Mouse (Mus musculus) heart, embryonic 14.5 days (tissue): ENCODE data around the gene Zcchc3. TPM values are rescaled to one million over a fixed set of nuclear protein-coding genes. Genes with fewer than 3 reads are reported as not detected.
A peak's percentile ranks its signal among the peaks of the same experiment; 100 is the strongest.

Experiments used
- ATAC-seq: fragments of 200-750 bp; cut with Nextera tagmentation; 2 replicates; pipeline ENCODE4 v1.8.0; 2017; ENCODE audit warnings: low read depth, moderate TSS enrichment; ENCODE audit not compliant: insufficient number of reproducible peaks, insufficient read depth, low FRiP score
- H3K27ac ChIP-seq, 2 experiments: fragments of 200-500 bp in 1 of 2; fragments of 300-500 bp in 1 of 2; sonication (generic) in 1 of 2; replicated peaks in 1 of 2; 2 replicates each; pipeline ENCODE4 v1.5.1; 2012 to 2014; ENCODE audit warnings: low read depth in 2 of 2, low read length in 2 of 2, control low read depth in 1 of 2, mild to moderate bottlenecking in 1 of 2, mixed read lengths in 1 of 2; ENCODE audit not compliant: control insufficient read depth in 1 of 2, insufficient read depth in 1 of 2
- H3K27me3 ChIP-seq: fragments of 300-500 bp; sonication (generic); 2 replicates; pipeline ENCODE4 v1.6.1; 2014; ENCODE audit warnings: mild to moderate bottlenecking, low read length, control low read depth; ENCODE audit not compliant: control insufficient read depth, insufficient read depth
- H3K36me3 ChIP-seq: fragments of 300-500 bp; sonication (generic); 2 replicates; pipeline ENCODE4 v1.6.1; 2014; ENCODE audit warnings: mild to moderate bottlenecking, control low read depth, low read length, mixed read lengths; ENCODE audit not compliant: control insufficient read depth, insufficient read depth
- H3K4me1 ChIP-seq, 2 experiments: fragments of 200-500 bp in 1 of 2; fragments of 300-500 bp in 1 of 2; sonication (generic) in 1 of 2; 2 replicates each; pipeline ENCODE4 v1.6.1; 2012 to 2014; ENCODE audit warnings: low read length in 2 of 2, control low read depth in 1 of 2, mixed read lengths in 1 of 2; ENCODE audit not compliant: control insufficient read depth in 2 of 2, insufficient read depth in 2 of 2
- H3K4me2 ChIP-seq: fragments of 300-500 bp; sonication (generic); 2 replicates; pipeline ENCODE4 v1.6.1; 2014; ENCODE audit warnings: mild to moderate bottlenecking, low read length
- H3K4me3 ChIP-seq, 2 experiments: fragments of 200-500 bp in 1 of 2; fragments of 300-500 bp in 1 of 2; sonication (generic) in 1 of 2; 2 replicates each; pipeline ENCODE4 v1.5.1; 2012 to 2014; ENCODE audit warnings: low read length in 2 of 2, mild to moderate bottlenecking in 2 of 2, control low read depth in 1 of 2, low read depth in 1 of 2, moderate library complexity in 1 of 2; ENCODE audit not compliant: control insufficient read depth in 1 of 2, insufficient read depth in 1 of 2
- H3K9ac ChIP-seq: fragments of 300-500 bp; sonication (generic); 2 replicates; pipeline ENCODE4 v1.6.1; 2014; ENCODE audit warnings: mild to moderate bottlenecking, low read length
- H3K9me3 ChIP-seq: fragments of 300-500 bp; sonication (generic); 2 replicates; pipeline ENCODE4 v1.6.1; 2016; ENCODE audit warnings: low read length, control low read depth; ENCODE audit not compliant: control insufficient read depth
- WGBS: fragments of 180-500 bp; shearing (Covaris S2); extraction: QIAGEN DNeasy Blood & Tissue Kit; methylation state at CpG from one replicate; pipeline ENCODE4 v1.1.7; 2014; 5-methylcytosine and 5-hydroxymethylcytosine counted together
- polyA plus RNA-seq: library from polyadenylated mRNA; unstranded; fragments of >200 nt; fragmentation: Nextera tagmentation; extraction: Ambion mirVana; gene quantifications from 2 replicates; pipeline ENCODE4 v1.2.1, GENCODE M21; 2014

Gene Zcchc3
- polyA plus RNA-seq, 1 experiment from 2014 or later, result 36.1 TPM

GRCm38 (mm10) chr2:152372661-152373060, 42.2 kb downstream of the Zcchc3 start:
- 67% methylated on average over 4 of the region's 4 CpGs for WGBS
- no peak for ATAC-seq
- H3K9ac ChIP-seq, result no peak overlapping the region
- H3K27ac ChIP-seq, result no peak overlapping the region
- peaks cover 11% of the 10 kb centered on the region; the same call in 1 of the 2 replicates for H3K27me3 ChIP-seq
- peaks cover 6 to 15% of the 10 kb centered on the region in 2 experiments; a peak in 3 of 4 replicates for H3K4me1 ChIP-seq
- no peak overlapping the region for H3K4me3 ChIP-seq
- no peaks in the 10 kb centered on the region for H3K9me3 ChIP-seq
- H3K4me2 ChIP-seq, result no peak overlapping the region
- no peaks in the 10 kb centered on the region for H3K36me3 ChIP-seq

- 75% methylated on average over 7 of the region's 7 CpGs for WGBS
Measured at GRCm38 (mm10) chr2:152372104-152372503, 42.7 kb downstream of the Zcchc3 start.

GRCm38 (mm10) chr2:152368532-152369140, 46.2 kb downstream of the Zcchc3 start:
- Histone ChIP-seq H3K4me1 (peaks cover 4 to 6% of the 10 kb centered on the region in 2 experiments; a peak in 3 of 4 replicates), H3K9me3 (no peaks in the 10 kb centered on the region), H3K9ac (no peak overlapping the region), H3K27ac (no peak overlapping the region), H3K27me3 (no peaks in the 10 kb centered on the region), H3K4me2 (peak overlapping the region; percentile 42), H3K36me3 (no peaks in the 10 kb centered on the region), H3K4me3 (0 out of 4 replicates have a peak overlapping the region, but pooled peaks of 1 of the 2 experiments have one; percentile 11)
- no peak for ATAC-seq
- 28% methylated on average over 14 of the region's 14 CpGs for WGBS

More at GRCm38 (mm10) chr2:152372104-152372503, 42.7 kb downstream of the Zcchc3 start:
- H3K9ac ChIP-seq, result no peak overlapping the region
- H3K9me3 ChIP-seq, result no peaks in the 10 kb centered on the region
- no peak for ATAC-seq
- no peaks in the 10 kb centered on the region for H3K36me3 ChIP-seq
- H3K4me3 ChIP-seq, result no peak overlapping the region
- H3K4me1 ChIP-seq, result peaks cover 6 to 15% of the 10 kb centered on the region in 2 experiments; a peak in 3 of 4 replicates
- peaks cover 6% of the 10 kb centered on the region; the same call in 1 of the 2 replicates for H3K27me3 ChIP-seq
- H3K4me2 ChIP-seq, result no peak overlapping the region
- H3K27ac ChIP-seq, result no peak overlapping the region

GRCm38 (mm10) chr2:152367917-152368316, 46.9 kb downstream of the Zcchc3 start:
- H3K27ac ChIP-seq, result no peak overlapping the region
- no peak overlapping the region for H3K9ac ChIP-seq
- no peak overlapping the region for H3K4me2 ChIP-seq
- WGBS, result 57% methylated on average over 5 of the region's 5 CpGs
- H3K4me3 ChIP-seq, result no peak overlapping the region
- no peaks in the 10 kb centered on the region for H3K27me3 ChIP-seq
- no peaks in the 10 kb centered on the region for H3K9me3 ChIP-seq
- no peak for ATAC-seq
- no peaks in the 10 kb centered on the region for H3K36me3 ChIP-seq
- H3K4me1 ChIP-seq, result peaks cover 6 to 8% of the 10 kb centered on the region in 2 experiments; a peak in 3 of 4 replicates

GRCm38 (mm10) chr2:152363245-152364147, 51.3 kb downstream of the Zcchc3 start:
- 0 out of 2 replicates have a peak overlapping the region, but pooled peaks have one; percentile 9 for H3K9ac ChIP-seq
- H3K27ac ChIP-seq, result peak overlapping the region; percentile 75 to 83
- peaks cover 18 to 20% of the 10 kb centered on the region in 2 experiments for H3K4me1 ChIP-seq
- peak overlapping the region; percentile 50 for H3K4me2 ChIP-seq
- H3K27me3 ChIP-seq, result no peaks in the 10 kb centered on the region
- WGBS, result 10% methylated on average over 17 of the region's 17 CpGs
- H3K9me3 ChIP-seq, result no peaks in the 10 kb centered on the region
- 0 out of 4 replicates have a peak overlapping the region, but pooled peaks of 1 of the 2 experiments have one; percentile 22 for H3K4me3 ChIP-seq
- H3K36me3 ChIP-seq, result no peaks in the 10 kb centered on the region
- peak; percentile 68 for ATAC-seq

Other genes with a start within 250 kb of the Zcchc3 start
- 72.5 and 106 TPM in 2 replicates for gene Csnk2a1, start 188.2 kb downstream of the Zcchc3 start, polyA plus RNA-seq
- gene Tbc1d20, start 121.2 kb downstream of the Zcchc3 start, polyA plus RNA-seq, result 31.6 and 32.2 TPM in 2 replicates
- 63.0 and 63.1 TPM in 2 replicates for gene Rbck1, start 82.4 kb downstream of the Zcchc3 start, polyA plus RNA-seq
- 1.8 and 1.9 TPM in 2 replicates for gene Trib3, start 71.0 kb downstream of the Zcchc3 start, polyA plus RNA-seq
- 2.2 and 3.8 TPM in 2 replicates for gene Nrsn2, start 38.4 kb downstream of the Zcchc3 start, polyA plus RNA-seq
- gene Sox12, start 17.0 kb downstream of the Zcchc3 start, polyA plus RNA-seq, result 13.1 and 15.0 TPM in 2 replicates
- gene 6820408C15Rik, start 560 bp upstream of the Zcchc3 start, polyA plus RNA-seq, result 1.8 and 2.3 TPM in 2 replicates
- not detected in 2 replicates for gene Defb23, start 49.6 kb upstream of the Zcchc3 start, polyA plus RNA-seq
- gene Defb20, start 62.0 kb upstream of the Zcchc3 start, polyA plus RNA-seq, result not detected in 2 replicates
- gene Defb22, start 75.1 kb upstream of the Zcchc3 start, polyA plus RNA-seq, result not detected in 2 replicates
- gene Defb26, start 96.7 kb upstream of the Zcchc3 start, polyA plus RNA-seq, result not detected in 2 replicates
- gene Defb28, start 103.2 kb upstream of the Zcchc3 start, polyA plus RNA-seq, result not detected in 2 replicates
- gene Defb29, start 125.1 kb upstream of the Zcchc3 start, polyA plus RNA-seq, result not detected in 2 replicates
- not detected in 2 replicates for gene Gm17416, start 154.3 kb upstream of the Zcchc3 start, polyA plus RNA-seq
- not detected in 2 replicates for gene Defb21, start 157.7 kb upstream of the Zcchc3 start, polyA plus RNA-seq
- 1.2 TPM in 1 of 2 replicates, not detected in the other for gene Defb19, start 165.3 kb upstream of the Zcchc3 start, polyA plus RNA-seq
- not detected in 2 replicates for gene Defb45, start 184.4 kb upstream of the Zcchc3 start, polyA plus RNA-seq
- gene Defb36, start 189.3 kb upstream of the Zcchc3 start, polyA plus RNA-seq, result not detected in 2 replicates
- 0.94 and 0.95 TPM in 2 replicates for gene Defb25, start 208.0 kb upstream of the Zcchc3 start, polyA plus RNA-seq
- 13.0 and 13.2 TPM in 2 replicates for gene Rem1, start 211.9 kb upstream of the Zcchc3 start, polyA plus RNA-seq